Mouse (Mus musculus): ENCODE measurements around the gene Mrpl23.
A peak's percentile ranks its signal among the peaks of the same experiment; 100 is the strongest.

Gene Mrpl23

GRCm38 (mm10) chr7:142522352-142522751, 10.1 kb upstream of the Mrpl23 start:
- DNase-seq (ENCODE audit: low spot score) = no peak

DNA sequence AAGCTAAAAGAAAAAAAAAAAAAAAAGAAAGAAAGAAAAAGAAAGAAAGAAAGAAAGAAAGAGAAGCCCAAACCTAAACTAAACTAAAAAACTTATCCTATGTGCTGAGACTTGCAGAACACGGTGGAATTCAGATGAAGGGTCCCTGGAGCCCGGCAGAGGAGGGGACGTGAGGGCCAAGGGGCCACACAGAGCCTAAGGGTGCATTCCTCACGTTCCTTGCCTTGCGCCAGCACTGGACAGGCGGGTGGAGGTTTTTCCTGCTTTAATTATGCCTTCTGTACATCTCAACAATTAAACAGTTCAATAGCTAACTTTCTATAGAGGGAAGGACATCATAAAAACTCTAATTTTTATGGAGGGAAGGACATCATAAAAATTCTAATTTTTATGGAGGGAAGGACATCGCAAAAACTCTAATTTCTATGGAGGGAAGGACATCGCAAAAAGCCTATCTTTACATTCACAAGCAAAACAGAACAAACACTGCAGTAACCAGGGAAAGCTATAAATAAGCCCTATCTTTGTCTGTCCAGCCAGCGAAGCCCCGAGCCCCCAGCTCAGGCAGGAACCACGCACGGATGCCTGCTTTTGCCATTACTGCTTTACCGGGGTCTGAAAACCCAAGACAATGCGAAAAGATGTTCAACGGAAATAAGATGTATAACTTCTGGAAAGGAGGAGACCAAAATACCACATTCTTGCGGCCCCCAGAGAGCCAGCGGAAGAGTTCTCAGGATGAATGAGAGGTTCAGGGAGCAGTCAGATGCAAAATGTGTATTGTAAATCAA, 9.1 kb upstream of the Mrpl23 start:
- no peak for DNase-seq (ENCODE audit: low spot score)

- DNase-seq (ENCODE audit: low spot score) = no peak
These were observed 6.9 kb upstream of the Mrpl23 start for GRCm38 (mm10) chr7:142525342-142526178.

GRCm38 (mm10) chr7:142529350-142529749, 3.1 kb upstream of the Mrpl23 start:
- DNase-seq (ENCODE audit: low spot score) = no peak

- no peak for DNase-seq (ENCODE audit: low spot score)
These were observed 439 bp upstream of the Mrpl23 start for GRCm38 (mm10) chr7:142531973-142532521.

DNA sequence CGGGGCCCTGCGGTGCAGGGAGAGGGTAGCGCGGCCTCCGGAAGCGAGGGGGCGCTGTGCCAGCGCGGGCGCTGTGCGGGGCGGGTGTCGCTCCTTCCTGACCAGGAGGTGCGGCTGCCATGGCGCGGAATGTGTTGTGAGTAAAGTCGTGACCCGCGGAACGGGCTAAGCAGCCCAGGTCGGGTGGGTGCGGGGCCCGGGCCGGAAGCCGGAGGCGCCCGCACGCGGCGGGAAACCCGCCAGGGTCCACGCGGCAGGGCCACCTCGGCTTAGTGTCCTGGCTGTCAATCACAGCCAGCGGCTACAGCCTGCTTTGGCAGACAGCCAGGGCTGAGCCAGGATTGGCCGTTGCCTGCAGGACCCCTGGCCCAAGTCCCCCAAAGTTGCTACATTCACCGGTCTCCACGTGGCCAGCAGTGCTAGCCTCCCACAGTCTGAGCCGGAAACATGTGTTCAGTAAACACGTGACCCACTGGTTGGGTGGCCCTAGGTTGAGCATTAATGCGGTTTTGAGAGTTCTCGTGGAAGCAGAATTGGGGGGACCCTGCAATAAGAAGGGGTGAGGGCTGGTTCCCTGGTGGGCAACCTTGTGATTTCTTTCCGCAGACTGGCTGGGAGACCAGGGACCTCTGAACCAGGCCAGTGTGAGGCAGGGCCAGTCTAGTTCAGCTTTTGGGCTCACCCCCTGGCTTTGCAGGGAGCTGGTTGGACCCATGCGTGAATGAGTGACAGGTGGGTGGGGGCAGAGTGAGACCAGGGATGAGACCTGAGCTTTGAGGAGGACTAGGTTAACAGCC, 771 bp downstream of the Mrpl23 start:
- DNase-seq (ENCODE audit: low spot score) = peak; percentile 86

GRCm38 (mm10) chr7:142535116-142535515, 2.6 kb downstream of the Mrpl23 start:
- no peak for DNase-seq (ENCODE audit: low spot score)

GRCm38 (mm10) chr7:142535832-142536231, 3.3 kb downstream of the Mrpl23 start:
- no peak for DNase-seq (ENCODE audit: low spot score)

DNA sequence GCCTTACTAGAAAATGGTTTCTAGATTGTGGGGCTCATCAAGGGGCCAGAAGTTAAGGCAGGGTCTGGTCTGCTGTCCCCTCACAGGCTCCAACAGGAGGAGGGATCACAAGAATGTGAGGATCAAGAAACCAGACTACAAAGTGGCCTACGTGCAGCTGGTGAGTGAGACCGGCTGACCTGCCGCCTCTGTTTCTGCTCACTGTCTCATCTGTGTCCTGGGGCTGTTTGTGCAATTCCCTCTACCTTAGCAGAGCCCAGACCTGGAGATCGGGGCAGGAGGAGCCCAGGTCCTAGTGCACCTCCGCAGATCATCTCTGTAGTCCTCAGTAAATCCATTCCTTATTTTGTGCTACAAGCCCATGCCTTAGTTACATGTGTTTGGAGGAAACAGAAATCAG, 4.7 kb downstream of the Mrpl23 start:
- no peak for DNase-seq (ENCODE audit: low spot score)

DNA sequence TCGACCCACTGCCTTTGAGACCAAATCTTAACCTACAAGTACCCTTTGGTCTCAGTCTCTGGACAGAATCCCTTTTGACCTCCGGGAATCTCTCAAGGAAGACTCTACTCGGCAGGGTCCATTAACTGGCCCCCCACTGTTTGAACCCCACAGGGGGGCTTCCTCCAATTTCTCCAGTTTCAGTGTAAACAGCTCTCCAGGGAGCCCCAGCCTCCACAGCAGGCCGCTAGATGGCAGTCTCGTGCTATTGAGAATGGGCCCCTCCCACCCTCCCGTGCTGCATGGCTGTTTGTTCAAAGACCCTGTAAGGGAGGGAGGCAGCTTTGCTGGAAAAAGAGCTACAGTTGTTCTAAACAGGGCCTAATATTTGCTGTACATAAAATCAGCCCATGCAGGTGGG, 5.4 kb downstream of the Mrpl23 start:
- DNase-seq (ENCODE audit: low spot score) = peak; percentile 63

- DNase-seq (ENCODE audit: low spot score) = no peak
These were observed 5.8 kb downstream of the Mrpl23 start for GRCm38 (mm10) chr7:142538291-142538690.

- no peak for DNase-seq (ENCODE audit: low spot score)
These were observed 6.3 kb downstream of the Mrpl23 start for GRCm38 (mm10) chr7:142538766-142539165.

- no peak for DNase-seq (ENCODE audit: low spot score)
These were observed 7.3 kb downstream of the Mrpl23 start for GRCm38 (mm10) chr7:142539828-142540227.

GRCm38 (mm10) chr7:142542771-142543303, 10.4 kb downstream of the Mrpl23 start:
- DNase-seq (ENCODE audit: low spot score) = no peak

DNA sequence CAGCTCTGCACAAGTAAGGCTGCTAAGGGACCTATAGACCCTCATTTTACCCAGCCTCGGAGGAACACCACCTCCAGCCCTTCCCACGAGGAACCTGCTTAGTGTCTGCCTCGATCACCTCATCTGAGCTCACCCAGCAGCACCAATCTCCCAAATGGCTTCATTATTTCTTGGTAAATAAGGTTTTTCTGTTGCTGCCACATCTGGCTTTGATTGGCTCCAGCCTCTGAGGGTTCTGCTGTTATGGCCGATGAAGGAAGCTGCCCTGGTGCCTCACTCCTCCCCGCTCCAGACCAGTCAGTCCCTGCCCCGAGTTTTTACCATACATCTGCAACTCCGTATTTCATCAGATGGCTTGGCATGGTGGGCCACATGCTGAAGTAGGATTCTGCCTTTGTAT, 13.5 kb downstream of the Mrpl23 start:
- no peak for DNase-seq (ENCODE audit: low spot score)

GRCm38 (mm10) chr7:142547874-142548273, 15.4 kb downstream of the Mrpl23 start:
- no peak for DNase-seq (ENCODE audit: low spot score)

- no peak for DNase-seq (ENCODE audit: low spot score)
These were observed 16.2 kb downstream of the Mrpl23 start for GRCm38 (mm10) chr7:142548706-142549105.

GRCm38 (mm10) chr7:142549941-142550763, 17.7 kb downstream of the Mrpl23 start:
- DNase-seq (ENCODE audit: low spot score) = peak; percentile 75

- no peak for DNase-seq (ENCODE audit: low spot score)
These were observed 18.5 kb downstream of the Mrpl23 start for GRCm38 (mm10) chr7:142550935-142551373.

- no peak for DNase-seq (ENCODE audit: low spot score)
These were observed 19.2 kb downstream of the Mrpl23 start for GRCm38 (mm10) chr7:142551691-142552090.
